Mouse (Mus musculus) brain, embryonic 14.5 days (tissue): ENCODE data around the gene Lrch1.

ENCODE experiments used
- CTCF ChIP-seq: fragments of 200-500 bp; IDR thresholded peaks from 2 replicates; pipeline ENCODE4 v1.5.1; 2012; ENCODE audit warnings: inconsistent platforms, mild to moderate bottlenecking, moderate library complexity, borderline replicate concordance; ENCODE audit not compliant: insufficient read depth, insufficient read length; ENCODE audit errors: extremely low read depth
- POLR2A ChIP-seq: fragments of 200-500 bp; IDR thresholded peaks from 2 replicates; pipeline ENCODE4 v1.6.1; 2012; ENCODE audit warnings: mild to moderate bottlenecking, inconsistent platforms, borderline replicate concordance; ENCODE audit not compliant: poor library complexity, insufficient read depth, insufficient read length, severe bottlenecking; ENCODE audit errors: extremely low read depth

DNA sequence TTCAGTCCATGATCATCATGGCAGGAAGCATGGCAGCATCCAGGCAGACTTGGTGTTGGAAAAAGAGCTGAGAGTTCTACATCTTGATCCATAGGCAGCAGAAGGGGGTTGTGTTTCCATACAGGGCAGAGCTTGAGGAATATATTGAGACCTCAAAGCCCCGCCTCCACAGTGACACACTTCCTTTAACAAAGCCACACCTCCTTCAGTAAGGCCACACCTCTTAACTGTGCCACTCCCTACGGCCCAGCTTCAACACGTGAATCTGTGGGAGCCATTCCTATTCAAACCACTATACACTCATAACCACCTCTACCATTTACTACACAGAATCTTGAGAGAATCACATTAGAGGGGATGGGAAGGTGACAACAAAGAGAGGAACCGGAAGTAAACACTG, 6.9 kb downstream of the Lrch1 start:
- TF ChIP-seq POLR2A (no peak), CTCF (no peak)
